Mouse (Mus musculus): ENCODE results near the gene Uhrf2. TPM values are rescaled to one million over a fixed set of nuclear protein-coding genes. Genes with fewer than 3 reads are reported as not detected.
A peak's percentile ranks its signal among the peaks of the same experiment; 100 is the strongest.
"Not testable (repeated sequence)": the region's sequence is repeated elsewhere in the genome, so short reads cannot be mapped to it uniquely, and the experiment has no call there.

The Uhrf2 gene
- 77.1 and 85.8 TPM in 2 replicates for total RNA-seq (2015)
- 55.3 and 58.3 TPM in 2 replicates for total RNA-seq (2017)

- ATAC-seq (ENCODE audit: poor library complexity, severe bottlenecking), result peak; percentile 92
Measured at GRCm38 (mm10) chr19:30029894-30030635, at the start of gene Uhrf2. TSS of gene Uhrf2 (plus strand) at chr19:30030513.

DNA sequence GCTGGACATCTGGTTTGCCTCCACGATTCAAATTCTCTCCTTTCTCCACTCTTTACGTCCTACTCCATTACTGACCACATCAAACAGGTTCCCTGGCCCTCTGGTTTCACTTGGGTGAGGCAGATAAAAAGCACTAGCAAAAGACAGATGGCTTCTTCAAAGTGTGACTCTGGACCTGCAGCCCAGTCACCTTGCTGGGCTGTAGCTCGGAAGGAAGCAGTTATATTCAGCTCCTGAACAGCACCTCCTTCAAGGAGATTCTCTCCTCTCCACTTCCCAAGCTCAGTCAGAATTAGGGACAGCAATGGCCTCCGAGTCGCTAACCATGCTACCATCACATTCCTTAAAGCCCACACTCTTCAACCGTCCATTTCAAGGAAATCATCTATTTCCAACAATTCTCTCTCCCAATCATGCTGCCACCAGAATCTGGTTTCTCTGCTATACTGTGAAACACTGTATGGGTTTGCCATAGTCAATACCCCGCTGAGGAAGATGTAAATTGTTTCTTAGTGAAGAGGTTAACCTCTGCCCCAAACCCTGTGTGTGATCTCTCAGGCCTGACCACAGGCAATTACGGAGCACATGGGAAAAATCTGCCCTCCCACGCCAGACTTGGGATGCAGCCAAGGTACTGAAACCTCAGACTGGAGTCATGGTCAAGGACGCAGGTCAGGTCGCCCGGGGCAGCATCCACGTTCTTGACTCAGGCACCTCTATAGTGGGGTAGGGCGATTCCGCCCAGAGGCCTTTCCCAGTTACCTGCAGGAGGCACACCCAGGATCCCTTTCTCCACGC, 45.9 kb upstream of the Uhrf2 start:
- ATAC-seq (ENCODE audit: poor library complexity, severe bottlenecking), result no peak

DNA sequence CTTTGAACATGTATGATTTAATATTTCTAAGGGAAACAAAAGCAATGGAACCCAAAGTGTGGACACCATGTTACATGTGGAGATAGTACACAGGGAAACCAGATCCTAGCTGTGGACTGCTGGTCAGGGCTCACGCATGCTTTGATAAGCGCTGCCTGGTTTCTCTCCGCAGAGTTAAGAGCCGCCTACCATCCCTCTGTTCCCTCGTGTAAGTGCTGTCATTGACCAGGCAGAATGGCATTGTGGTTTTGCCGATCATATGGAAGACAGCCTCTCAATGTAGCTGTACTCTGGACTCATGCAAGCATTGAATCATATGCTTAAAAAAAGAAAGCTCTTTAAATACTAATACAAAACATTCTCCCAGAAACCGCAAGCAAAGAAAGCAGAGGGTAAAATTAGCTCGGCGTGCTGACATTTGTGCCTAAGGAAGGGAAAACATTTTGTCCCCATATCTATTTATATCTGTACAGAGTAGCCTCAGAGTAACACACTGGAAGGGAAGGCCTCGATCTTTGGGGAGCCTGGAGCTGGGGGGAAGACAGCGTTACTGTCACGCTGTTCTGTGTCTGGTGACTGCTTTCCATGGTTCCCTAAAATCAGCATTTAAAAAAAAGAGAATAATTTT, 43.7 kb upstream of the Uhrf2 start:
- no peak for ATAC-seq (ENCODE audit: poor library complexity, severe bottlenecking)

DNA sequence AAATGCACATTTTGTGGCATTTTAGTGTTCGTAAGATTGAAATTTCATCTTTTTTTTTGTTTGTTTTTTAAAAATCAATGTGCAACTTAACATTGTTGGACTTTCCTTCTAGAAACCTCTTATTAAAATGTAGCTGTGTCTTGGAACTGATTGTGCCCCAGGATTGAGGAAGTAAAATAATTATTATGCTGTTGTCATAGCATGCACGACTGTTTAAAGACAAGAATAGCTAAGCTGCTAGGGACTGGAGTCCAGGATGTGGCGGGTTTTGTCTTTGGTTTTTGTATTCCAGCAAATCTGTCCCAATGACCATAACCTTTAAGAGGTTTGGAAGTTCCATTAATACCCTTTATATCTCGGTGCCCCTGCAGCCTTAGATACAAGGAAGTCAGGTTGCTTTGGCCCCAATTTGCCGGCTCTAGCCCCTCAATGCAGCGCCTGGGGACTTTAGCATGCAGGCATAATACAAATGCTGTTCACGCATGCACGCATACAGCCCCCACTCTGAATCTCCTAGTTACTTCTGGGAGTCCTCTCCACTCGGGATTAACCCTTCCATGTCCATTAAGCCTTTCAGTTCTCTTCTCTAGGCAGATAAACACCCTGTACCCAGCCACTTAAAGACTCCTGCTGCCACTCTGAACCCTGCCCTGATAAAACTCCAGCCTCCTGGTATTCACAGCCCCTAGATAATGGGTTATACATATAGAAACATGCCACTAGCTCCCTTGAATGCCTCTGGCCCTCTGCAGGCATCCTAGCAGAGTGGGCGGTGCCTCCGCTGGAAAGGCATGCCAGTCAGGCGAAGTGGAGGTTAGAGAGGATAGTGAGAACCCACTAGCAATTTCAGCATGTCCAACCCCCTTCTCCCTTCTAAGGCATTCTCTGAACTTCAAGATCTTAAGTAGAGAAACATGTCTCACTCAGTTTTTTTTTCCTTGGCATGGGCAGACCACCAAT, 29.6 kb upstream of the Uhrf2 start:
- no peak for ATAC-seq (ENCODE audit: poor library complexity, severe bottlenecking)

- ATAC-seq (ENCODE audit: poor library complexity, severe bottlenecking), result no peak
Measured at GRCm38 (mm10) chr19:30001550-30001949, 28.8 kb upstream of the Uhrf2 start.

DNA sequence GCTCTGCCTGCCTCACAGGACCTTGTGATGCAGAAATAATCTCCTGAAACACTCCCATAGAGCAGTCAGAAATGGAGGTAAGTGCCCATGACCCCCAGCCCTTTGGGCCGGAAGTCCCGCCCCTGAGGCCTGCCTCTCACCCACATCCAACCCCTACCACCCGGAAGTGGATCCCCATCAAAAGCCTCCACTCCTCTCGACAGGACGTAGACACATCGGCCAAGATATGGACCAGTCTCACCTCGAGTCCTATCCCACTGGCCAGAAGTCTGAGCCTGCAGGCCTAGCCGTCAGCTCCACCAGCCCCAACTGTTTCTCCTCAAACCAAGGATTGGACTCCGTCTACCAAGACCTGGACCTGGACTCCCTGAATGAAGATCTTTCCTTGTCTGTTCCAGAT, 26.7 kb upstream of the Uhrf2 start, which contains the start of gene Trpd52l3:
Trpd52l3 (plus strand) TSS at position 170 of the 400 bp plus-strand sequence.
- no peak for ATAC-seq (ENCODE audit: poor library complexity, severe bottlenecking)

DNA sequence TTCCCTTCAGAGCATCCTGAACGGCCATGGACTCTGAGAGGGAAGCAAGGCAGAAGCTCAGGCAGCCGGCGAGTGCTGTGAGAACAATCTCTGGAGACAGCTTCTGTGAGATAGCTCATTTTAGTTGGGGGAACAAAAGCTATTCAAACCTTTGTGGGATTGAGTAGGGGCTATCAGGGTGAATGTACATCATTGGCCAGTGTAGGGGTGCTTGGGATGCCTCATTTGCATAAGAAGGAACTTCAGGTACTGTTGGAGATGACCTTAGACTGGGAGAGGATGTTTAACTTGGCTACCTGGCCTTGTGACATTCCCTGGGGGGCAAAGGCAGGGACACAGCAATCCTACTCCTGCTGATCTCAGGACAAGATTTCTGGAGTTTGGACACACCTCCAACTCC, 23.9 kb upstream of the Uhrf2 start:
- no peak for ATAC-seq (ENCODE audit: poor library complexity, severe bottlenecking)

- peak; percentile 76 for ATAC-seq (ENCODE audit: poor library complexity, severe bottlenecking)
Measured at GRCm38 (mm10) chr19:30010520-30011296, 19.6 kb upstream of the Uhrf2 start.

DNA sequence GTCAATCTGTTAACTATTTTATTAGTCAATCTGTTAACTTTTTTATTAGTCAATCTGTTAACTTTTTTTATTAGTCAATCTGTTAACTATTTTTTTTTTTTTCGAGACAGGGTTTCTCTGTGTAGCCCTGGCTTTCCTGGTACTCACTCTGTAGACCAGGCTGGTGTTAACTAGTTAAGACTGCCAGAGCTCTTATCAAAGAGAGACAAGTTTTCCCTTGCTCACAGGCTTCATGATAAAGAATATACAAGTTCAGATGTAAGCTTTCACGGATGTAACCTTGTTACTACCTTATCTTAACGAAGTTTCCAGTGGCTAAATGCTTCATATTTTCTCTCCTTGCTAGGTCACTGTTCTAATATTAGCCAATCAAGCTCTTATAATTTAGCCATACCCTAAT, 16.0 kb upstream of the Uhrf2 start:
- ATAC-seq (ENCODE audit: poor library complexity, severe bottlenecking), result no peak

DNA sequence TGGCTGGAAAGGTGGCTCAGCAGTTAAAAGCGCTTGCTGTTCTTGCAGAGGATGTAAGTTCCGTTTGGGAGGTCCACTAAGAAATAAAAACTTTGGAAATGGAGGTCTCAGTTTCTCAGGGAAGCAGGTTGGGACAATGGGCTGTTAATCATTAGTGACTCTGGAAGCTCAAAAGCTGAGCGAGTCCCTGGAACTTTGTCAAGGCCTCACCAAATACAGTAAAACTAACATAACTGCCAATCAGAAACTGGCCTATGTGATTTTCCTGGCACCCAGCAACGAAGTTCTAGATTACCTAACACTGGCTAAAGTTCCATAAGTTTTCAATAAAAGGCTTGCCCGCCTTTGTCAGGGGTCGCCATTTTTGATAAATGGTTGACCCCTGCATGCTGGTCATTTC, 14.2 kb upstream of the Uhrf2 start:
- no peak for ATAC-seq (ENCODE audit: poor library complexity, severe bottlenecking)

DNA sequence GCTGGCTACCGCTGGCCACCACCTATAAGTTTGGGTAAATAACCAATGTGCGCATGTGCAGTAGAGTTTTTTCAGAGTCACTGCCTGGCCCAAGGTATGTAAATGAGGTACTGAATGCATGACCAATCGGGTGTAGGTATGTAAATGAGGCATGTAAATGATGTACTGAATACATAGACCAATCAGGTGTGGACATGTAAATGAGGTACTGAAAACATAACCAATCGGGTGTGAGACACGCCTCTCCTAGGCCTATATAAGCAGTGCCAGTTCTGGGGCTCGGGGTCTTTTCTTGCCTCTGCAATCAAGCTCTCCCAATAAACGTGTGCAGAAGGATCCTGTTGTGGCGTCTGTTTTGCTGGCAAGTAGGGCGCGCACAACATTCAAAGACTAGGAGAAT, 6.9 kb upstream of the Uhrf2 start:
- not testable (repeated sequence) for ATAC-seq (ENCODE audit: poor library complexity, severe bottlenecking)

- no peak for ATAC-seq (ENCODE audit: poor library complexity, severe bottlenecking)
Measured at GRCm38 (mm10) chr19:30029002-30029710, 1.2 kb upstream of the Uhrf2 start.

DNA sequence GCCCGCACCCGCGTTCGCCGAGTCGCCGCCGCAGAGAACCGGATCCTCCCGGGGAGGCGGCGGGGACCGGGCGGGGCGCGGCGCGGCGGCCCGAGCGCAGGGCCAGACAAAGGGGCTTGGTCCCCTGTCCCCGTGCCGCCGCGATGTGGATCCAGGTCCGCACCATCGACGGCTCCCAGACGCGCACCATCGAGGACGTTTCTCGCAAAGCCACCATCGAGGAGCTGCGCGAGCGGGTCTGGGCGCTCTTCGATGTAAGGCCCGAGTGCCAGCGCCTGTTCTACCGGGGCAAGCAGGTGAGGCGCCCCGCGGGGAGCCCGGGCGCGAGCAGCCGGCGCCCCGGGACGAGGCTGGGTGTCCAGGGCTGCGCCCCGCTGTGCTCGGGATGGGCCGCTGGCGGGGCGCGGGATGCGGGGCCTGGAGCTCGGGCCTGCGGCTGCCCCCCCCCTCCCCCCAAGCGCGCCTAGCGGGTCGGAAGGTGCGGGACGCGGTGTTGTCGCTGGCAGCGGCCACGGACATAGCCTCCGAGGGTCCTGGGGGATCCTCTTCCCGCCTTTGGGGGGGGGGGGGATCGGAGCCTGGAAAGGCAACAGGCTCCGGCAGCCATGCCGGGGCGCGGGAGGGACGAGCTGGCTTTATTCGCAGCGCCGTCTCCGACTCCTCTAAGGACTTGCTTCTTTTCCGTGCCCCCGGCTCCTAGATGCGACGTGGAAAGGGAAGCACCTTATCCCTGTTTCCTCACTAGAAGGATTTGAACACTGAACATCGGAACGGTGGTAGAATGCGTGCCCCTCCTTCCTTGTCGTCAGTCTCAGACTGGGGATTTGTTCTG, 539 bp downstream of the Uhrf2 start:
- 0 out of 2 replicates have a peak, but pooled peaks have one; percentile 8 for ATAC-seq (ENCODE audit: poor library complexity, severe bottlenecking)

GRCm38 (mm10) chr19:30031468-30031931, 1.2 kb downstream of the Uhrf2 start:
- ATAC-seq (ENCODE audit: poor library complexity, severe bottlenecking), result no peak

GRCm38 (mm10) chr19:30032206-30032605, 1.9 kb downstream of the Uhrf2 start:
- ATAC-seq (ENCODE audit: poor library complexity, severe bottlenecking), result no peak

GRCm38 (mm10) chr19:30035361-30035760, 5.0 kb downstream of the Uhrf2 start:
- no peak for ATAC-seq (ENCODE audit: poor library complexity, severe bottlenecking)

DNA sequence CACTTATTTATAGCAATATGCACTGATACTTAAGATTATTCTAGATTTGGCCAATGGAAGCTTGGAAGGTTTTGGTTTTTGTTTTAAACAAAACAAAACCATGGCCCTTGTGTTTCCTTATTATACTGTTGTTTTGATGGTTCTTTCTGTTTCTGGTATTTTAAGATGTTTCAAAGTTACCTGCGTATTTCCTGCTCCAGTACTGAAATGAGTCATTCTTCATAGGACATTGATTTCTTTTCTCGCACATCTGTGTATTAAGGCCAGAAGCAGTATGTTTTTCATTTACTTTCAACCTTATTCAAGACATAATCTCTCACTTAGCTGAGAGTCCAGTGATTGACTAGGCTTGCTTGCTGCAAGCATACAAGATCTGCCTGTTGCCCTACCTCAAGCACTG, 13.4 kb downstream of the Uhrf2 start:
- no peak for ATAC-seq (ENCODE audit: poor library complexity, severe bottlenecking)

- no peak for ATAC-seq (ENCODE audit: poor library complexity, severe bottlenecking)
Measured at GRCm38 (mm10) chr19:30044630-30045029, 14.3 kb downstream of the Uhrf2 start.
